Mouse (Mus musculus) embryonic stem cell, embryonic (primary cell): ENCODE results near the gene Wfikkn2.

Experiments
- CTCF ChIA-PET, 4 experiments: fragments of 300-600 bp in 2 of 4; fragments of 350-600 bp in 2 of 4; sonication (Branson Sonifier 250); formaldehyde crosslinking; loops; one replicate each; lab custom pipeline; 2022; ENCODE audit warnings: inconsistent platforms in 2 of 4; lab: Charles Lee
- POLR2A ChIA-PET, 4 experiments: fragments of 300-600 bp in 2 of 4; fragments of 350-600 bp in 2 of 4; sonication (Branson Sonifier 250); formaldehyde crosslinking; loops; one replicate each; lab custom pipeline; 2022; ENCODE audit warnings: antibody characterized with exemption in 4 of 4, inconsistent platforms in 1 of 4; lab: Charles Lee

Wfikkn2 gene

DNA sequence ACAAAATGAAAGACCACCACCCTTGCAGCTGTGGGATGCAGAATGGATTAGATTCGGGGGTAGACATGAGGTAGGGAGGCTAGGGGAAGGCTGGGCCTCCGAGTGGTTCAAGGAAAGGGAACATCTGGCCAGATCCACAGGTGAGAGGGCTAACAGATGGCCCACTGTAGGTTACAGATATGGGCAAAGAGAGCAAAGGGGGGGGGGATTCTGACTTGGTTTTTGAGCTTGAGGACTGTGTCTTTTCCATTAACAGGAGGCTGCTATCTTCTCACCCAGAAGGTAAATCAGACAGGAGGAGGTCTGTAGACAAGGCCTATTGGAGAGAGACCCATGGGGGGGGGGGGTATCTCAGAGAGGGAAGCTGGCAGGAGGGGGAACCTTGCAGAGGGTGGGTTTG, 46.0 kb downstream of the Wfikkn2 start:
- ChIA-PET CTCF (interaction anchor here in 2 of 4 experiments (0.5 to 1.3 kb wide), 3 partner anchors 77 to 254 kb away, joined by 3 to 4 read pairs (median 3); no protein-coding TSS in a partner anchor), POLR2A (interaction anchor here in 3 of 4 experiments (0.6 to 4.3 kb wide), 9 partner anchors 9 to 267 kb away, joined by 3 to 38 read pairs (median 10); partner anchors contain the start of gene Tob1 (in 3 of the 3))

DNA sequence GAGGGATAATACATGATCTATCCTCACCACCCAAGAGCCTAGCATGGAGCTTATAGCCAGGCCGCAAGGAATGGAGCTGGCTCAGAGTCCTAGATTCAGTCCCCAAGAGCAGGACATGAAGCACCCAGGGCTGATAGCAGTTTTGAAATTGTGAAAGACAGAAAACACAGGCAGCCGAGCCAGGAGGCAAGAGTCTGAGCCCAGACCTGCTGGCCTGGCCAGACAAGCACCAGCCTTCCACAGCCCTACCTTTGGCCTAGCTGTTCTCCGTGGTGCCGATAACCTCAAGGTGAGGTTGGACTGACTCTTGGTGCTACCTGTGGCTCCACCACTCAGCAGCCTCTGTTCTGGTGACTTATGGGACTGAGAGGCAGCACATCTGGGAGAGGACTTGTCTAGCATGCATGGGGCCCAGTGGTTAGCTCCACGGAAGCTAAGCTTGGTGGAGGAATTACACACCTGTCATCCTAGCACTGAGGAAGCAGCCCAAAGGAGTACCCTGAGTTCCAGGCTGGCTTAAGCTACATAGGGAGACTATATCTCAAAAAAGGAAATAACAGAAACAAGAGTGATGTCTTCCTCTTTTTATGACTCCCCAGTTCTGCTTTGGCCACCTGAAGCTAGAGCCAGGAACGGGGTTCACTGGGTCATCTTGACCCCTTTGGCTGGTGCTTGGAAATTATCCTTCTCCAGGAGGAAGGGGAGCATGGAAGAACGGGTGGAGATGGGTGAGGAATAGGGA, 47.2 kb downstream of the Wfikkn2 start:
- ChIA-PET CTCF (interaction anchor here in 2 of 4 experiments (0.6 to 1.3 kb wide), 2 partner anchors 28 to 78 kb away, joined by 3 read pairs; no protein-coding TSS in a partner anchor), POLR2A (interaction anchor here in 3 of 4 experiments (1.0 to 4.4 kb wide), 5 partner anchors 13 to 34 kb away, joined by 3 to 38 read pairs (median 22); partner anchors contain the start of gene Tob1 (in 3 of the 3))

- CTCF ChIA-PET: interaction anchor here in 1 of 4 experiments (0.5 kb wide), 1 partner anchor 167 kb away, joined by 3 read pairs; no protein-coding TSS in a partner anchor
- POLR2A ChIA-PET: interaction anchor here in 3 of 4 experiments (0.6 to 4.4 kb wide), 6 partner anchors 12 to 125 kb away, joined by 3 to 26 read pairs (median 13); partner anchors contain the start of gene Tob1 (in 3 of the 3)
These were observed 49.5 kb downstream of the Wfikkn2 start for GRCm38 (mm10) chr11:94196311-94196710.

GRCm38 (mm10) chr11:94193109-94193508, 52.7 kb downstream of the Wfikkn2 start:
- POLR2A ChIA-PET: no interaction called here
- CTCF ChIA-PET: no interaction called here

DNA sequence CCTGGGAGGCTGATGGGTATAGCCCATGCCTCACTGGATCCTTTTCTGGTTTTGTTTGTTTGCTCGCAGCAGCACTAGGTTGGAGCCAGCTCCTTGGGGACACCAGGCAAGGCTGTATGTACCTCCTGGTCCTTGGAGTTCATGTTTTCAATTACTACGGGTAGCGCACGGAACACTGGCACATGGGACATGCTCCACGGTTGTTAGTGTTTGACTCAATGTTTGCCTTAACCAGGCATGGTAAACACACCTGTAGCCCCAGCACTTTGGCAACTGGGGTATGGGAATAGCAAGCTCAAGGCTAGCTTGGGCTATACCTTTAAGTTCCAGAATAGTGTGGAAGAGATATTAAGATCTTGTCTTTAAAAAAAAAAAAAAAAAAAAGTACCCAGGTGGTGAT, 55.1 kb downstream of the Wfikkn2 start:
- ChIA-PET POLR2A (interaction anchor here in 3 of 4 experiments (0.6 to 43.6 kb wide), 9 partner anchors 10 to 52 kb away, joined by 3 to 805 read pairs (median 4); partner anchors contain the start of gene Tob1 (in 3 of the 3)), CTCF (interaction anchor here in 2 of 4 experiments (0.6 to 2.0 kb wide), 2 partner anchors 57 to 74 kb away, joined by 4 to 6 read pairs; no protein-coding TSS in a partner anchor)

- ChIA-PET CTCF (interaction anchor here in 2 of 4 experiments (0.7 to 2.0 kb wide), 3 partner anchors 56 to 64 kb away, joined by 3 to 6 read pairs (median 3); no protein-coding TSS in a partner anchor), POLR2A (interaction anchor here in 3 of 4 experiments (0.7 to 43.6 kb wide), 10 partner anchors 11 to 303 kb away, joined by 3 to 805 read pairs (median 4); partner anchors contain the start of gene Tob1 (in 3 of the 3))
These were observed 56.2 kb downstream of the Wfikkn2 start for GRCm38 (mm10) chr11:94189579-94189978.
